Mouse (Mus musculus): Measurements from ENCODE around the gene Ptpn11. TPM values are rescaled to one million over a fixed set of nuclear protein-coding genes. Genes with fewer than 3 reads are reported as not detected.

Gene Ptpn11
- 24.0 and 24.5 TPM in 2 replicates for polyA plus RNA-seq (2012; ENCODE audit: low replicate concordance)

DNA sequence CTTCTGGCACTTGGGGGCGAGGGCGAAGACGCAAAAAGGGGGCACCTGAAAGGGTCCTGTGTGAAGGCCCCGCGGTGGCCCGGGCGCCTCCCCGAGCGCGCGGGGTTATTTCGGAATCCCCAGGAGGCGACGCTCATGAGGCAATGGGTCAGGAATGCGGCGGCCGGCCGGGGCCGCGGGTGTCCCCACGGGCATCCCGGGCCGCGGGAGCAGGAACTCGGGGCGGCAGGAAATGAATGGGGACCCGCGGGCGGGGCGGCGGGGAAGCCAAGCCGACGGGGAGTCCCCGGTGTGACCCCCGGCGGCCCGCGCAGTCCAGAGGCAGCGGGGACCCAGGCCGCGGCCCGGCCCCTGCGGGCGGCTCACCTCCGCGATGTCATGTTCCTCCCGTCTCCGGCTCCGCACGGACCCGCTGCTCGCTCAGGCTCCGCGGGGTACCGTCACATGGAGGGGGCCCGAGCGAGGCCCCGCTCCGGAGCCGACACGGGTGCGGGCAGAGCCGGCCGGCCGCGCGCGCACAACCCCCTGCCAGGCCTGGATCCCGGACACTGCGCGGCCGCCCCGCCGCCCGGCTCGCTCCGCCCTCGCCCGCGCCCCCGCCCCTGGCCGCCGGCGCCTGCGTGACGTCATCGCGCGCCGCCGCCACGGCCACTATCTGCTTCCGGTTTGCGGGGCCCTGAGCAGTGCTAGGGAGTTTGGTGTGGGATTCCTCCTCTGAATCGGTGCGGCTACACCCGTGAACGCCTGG lies at the start of gene Ptpn11:
Gene Ptpn11 (minus strand): TSS at position 562 of the 748 bp plus-strand sequence.

DNA sequence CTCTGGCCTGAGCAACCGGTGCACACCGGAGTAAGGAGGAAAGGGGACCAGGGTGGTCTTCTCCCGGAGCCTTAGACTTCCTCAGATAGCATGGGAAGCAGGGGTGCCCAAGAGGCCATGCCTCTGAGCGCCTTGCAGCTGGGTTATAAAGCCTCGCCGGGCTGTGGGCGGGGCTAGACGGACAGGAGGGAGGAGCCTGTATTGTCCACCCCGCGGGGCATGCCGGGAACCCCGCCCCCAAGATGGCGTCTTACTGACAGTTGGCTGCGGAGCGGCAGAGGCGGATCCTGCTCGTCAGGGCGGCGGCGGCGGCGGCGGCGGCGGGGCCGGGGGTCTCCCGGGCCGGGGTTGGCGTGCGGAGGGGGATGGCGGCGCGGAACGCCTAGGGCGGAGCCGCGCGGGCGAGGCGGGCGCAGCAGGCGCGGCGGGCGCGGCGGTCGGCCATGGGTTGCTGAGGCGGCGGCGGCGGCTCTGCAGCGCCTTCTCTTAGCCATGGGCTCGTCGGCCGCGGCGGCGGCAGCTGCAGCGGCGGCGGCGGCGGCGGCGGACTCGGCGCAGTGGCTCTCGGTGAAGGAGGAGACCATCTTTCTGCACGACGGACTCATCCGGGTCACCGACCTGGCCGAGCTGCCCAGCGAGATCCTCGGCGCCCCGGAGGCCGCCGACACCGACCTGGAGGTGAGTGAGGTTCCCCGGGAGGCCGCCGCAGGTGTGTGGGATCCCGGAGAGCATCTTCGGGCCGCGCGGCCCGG lies 29.0 kb upstream of the Ptpn11 start, which contains the start of gene Hectd4:
Gene Hectd4 (plus strand): TSS at position 240 of the 752 bp plus-strand sequence.

DNA sequence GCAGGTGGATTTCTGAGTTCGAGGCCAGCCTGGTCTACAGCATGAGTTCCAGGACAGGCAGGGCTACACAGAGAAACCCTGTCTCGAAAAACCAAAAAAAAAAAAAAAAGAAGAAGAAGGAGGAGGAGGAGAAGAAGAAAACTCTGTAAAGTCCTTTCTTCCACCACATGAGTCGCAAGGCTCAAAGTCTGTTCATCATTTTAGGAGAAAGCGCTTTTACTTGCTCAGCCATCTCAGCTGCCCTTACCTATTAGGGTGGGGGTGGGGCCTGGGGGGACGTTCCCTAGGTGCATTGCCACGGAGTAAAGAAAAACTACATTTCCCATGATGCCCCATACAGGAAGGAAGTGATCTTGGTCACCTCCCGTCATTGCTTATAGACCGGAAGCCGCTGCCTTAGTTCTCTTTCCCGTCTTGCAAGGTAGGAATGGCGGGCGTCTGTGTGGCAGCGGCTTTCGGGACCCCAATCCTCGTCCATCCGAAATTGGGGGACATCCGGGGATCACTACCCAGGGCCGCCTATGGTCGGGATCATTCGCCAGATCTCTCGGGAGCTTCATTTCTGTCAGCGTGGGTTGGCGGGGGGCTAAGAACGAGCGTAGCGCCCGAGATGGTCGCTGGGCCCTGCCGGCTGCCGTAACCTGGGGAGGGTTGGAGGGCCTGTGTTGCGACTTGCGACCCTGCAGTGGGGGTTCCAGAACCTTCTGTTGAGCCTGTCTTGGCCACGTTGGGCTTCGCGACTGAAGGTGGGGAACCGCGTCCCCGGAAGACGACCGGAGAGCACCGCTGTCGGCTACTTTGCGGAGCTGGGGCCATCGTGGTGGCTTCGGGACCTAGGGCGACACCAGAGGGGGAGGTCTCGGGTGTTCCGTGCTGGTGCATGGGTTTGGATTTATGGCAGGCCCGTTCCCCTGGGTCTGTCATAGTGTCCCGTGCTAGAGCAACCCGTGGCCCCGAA lies 13.2 kb upstream of the Ptpn11 start, which contains the start of gene Rpl6:
Gene Rpl6 (plus strand): TSS at position 350 of the 958 bp plus-strand sequence.

Other genes starting within 250 kb of the Ptpn11 start
- 0.13 TPM in 1 of 2 replicates, not detected in the other for gene Rph3a, start 181.3 kb downstream of the Ptpn11 start, polyA plus RNA-seq (2012; ENCODE audit: low replicate concordance)
- gene Rpl6, start 13.1 kb upstream of the Ptpn11 start, polyA plus RNA-seq (2012; ENCODE audit: low replicate concordance): 94.2 and 490 TPM in 2 replicates
- 11.5 and 21.8 TPM in 2 replicates for gene Hectd4, start 28.8 kb upstream of the Ptpn11 start, polyA plus RNA-seq (2012; ENCODE audit: low replicate concordance)
- 36.8 and 57.1 TPM in 2 replicates for gene Trafd1, start 194.2 kb upstream of the Ptpn11 start, polyA plus RNA-seq (2012; ENCODE audit: low replicate concordance)
- 1.6 and 3.6 TPM in 2 replicates for gene Naa25, start 206.5 kb upstream of the Ptpn11 start, polyA plus RNA-seq (2012; ENCODE audit: low replicate concordance)

All from hematopoietic multipotent progenitor cell, adult 10-12 weeks (in vitro differentiated cells).